Mouse (Mus musculus): Measurements from ENCODE around the gene Usp13.

DNA sequence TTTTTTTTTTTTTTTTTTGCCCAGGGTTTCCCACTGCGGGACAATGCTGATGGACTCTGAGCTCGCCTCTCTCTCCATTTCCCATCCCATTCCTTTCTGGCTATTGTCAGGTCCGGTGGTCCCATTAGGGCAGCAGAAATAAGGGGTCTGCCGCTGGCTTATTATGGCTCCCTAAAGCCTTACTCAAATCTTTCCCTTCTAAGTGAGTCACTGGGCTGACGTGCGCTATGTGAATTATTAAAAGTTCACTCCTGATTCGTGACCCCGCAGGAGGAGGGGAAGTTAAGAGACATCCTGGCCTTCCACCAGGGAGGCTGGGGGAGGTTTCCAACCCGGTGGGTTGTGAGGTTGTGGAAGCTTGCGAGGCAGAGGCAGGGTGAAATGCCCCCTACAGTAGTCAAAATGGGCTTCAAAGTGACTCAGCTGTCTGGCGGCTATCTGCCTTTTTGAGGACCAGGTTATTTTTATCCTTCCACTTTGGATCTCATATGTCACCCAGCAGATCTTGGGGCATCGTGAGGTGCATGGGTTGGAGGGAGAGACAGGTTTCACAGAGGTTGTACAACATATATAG lies 1.1 kb downstream of the Usp13 start:
- TF ChIP-seq CTCF (IDR thresholded peaks at IDR 0.05; ENCODE audit: extremely low read depth, insufficient read depth, low read length) (no peak), POLR2A (IDR thresholded peaks at IDR 0.05; ENCODE audit: extremely low read depth, insufficient read depth, low read length) (no peak)
